Mouse (Mus musculus) macrophage (primary cell): ENCODE results near the gene Slc44a2. TPM values are rescaled to one million over a fixed set of nuclear protein-coding genes. Genes with fewer than 3 reads are reported as not detected.
A peak's percentile ranks its signal among the peaks of the same experiment; 100 is the strongest.
"Not testable (repeated sequence)": the region's sequence is repeated elsewhere in the genome, so short reads cannot be mapped to it uniquely, and the experiment has no call there.

Source experiments
- H3K27ac ChIP-seq: fragments of 350-480 bp; formaldehyde crosslinking; 2 replicates; pipeline ENCODE4 v1.9.0; 2021
- H3K36me3 ChIP-seq: fragments of 350-480 bp; formaldehyde crosslinking; 2 replicates; pipeline ENCODE4 v1.9.0; 2021; ENCODE audit errors: inconsistent target
- H3K4me3 ChIP-seq: fragments of 350-480 bp; formaldehyde crosslinking; 2 replicates; pipeline ENCODE4 v1.9.0; 2021; ENCODE audit errors: inconsistent target
- H3K79me2 ChIP-seq: fragments of 350-480 bp; formaldehyde crosslinking; 2 replicates; pipeline ENCODE4 v1.9.0; 2021; ENCODE audit errors: inconsistent target
- WGBS: methylation state at CpG from one replicate; pipeline ENCODE4 v1.1.7; 2026; ENCODE audit warnings: inconsistent platforms; ENCODE audit not compliant: missing documents; 5-methylcytosine and 5-hydroxymethylcytosine counted together
- polyA plus RNA-seq: library from polyadenylated mRNA; stranded (reverse); fragments of 250-400 nt; gene quantifications from 3 replicates; pipeline ENCODE4 v1.2.4, GENCODE M21; 2018; ENCODE audit warnings: inconsistent platforms

The Slc44a2 gene
- polyA plus RNA-seq, 1 experiment from 2014 or later, result 32.8 TPM

DNA sequence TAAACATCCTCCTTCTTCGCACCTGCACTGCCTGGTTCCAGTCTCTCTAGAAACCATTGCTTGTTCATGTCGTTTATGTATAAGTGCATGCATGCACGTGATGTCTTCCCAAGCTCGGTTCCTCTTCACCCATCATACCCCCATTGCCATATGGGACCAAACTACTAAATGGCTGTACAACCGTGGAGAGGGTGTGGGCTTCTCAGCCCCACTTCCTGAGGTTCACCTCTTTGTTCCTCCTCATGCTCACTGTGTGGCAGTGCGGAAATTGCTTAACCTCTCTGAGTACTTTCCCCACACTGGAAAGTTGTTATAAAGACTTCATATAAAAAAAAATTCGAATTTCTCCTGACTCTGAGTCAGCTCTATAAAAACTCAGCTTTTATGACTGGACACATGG is 3.8 kb upstream of the Slc44a2 start:
- WGBS, result 11% methylated on average over 7 of the region's 7 CpGs
- H3K79me2 ChIP-seq, result peaks cover 10% of the 10 kb centered on the region
- no peak overlapping the region for H3K4me3 ChIP-seq
- H3K36me3 ChIP-seq, result no peaks in the 10 kb centered on the region
- H3K27ac ChIP-seq, result peak overlapping the region; percentile 25

DNA sequence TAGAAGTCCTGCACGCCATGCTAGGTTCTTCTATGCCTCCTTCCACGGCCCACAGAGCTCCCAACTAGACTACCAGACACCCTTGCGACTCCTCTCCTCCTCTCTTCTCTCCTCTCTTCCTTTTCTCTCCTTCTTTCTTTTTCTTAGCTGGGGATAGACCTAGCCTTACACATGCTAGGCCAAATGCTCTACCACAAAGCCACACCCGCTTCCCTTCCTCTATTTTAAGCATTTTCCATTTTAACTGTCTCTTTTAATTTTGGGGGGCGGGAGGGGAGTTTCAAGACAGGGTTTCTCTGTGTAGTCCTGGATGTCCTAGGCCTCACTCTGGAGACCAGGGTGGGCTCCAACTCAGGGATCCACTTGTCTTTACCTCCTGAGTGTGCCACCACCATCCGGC is 1.7 kb upstream of the Slc44a2 start:
- WGBS, result 41% methylated on average over 6 of the region's 6 CpGs
- Histone ChIP-seq H3K36me3 (no peaks in the 10 kb centered on the region), H3K27ac (peak overlapping the region; percentile 15; the same call in 1 of the 2 replicates), H3K79me2 (peaks cover 31% of the 10 kb centered on the region), H3K4me3 (no peak overlapping the region)

GRCm38 (mm10) chr9:21319503-21319902 is 995 bp upstream of the Slc44a2 start:
- Histone ChIP-seq H3K79me2 (peaks cover 38% of the 10 kb centered on the region), H3K27ac (no peak overlapping the region), H3K36me3 (no peaks in the 10 kb centered on the region), H3K4me3 (no peak overlapping the region)
- WGBS, result 98% methylated on average over 3 of the region's 4 CpGs

DNA sequence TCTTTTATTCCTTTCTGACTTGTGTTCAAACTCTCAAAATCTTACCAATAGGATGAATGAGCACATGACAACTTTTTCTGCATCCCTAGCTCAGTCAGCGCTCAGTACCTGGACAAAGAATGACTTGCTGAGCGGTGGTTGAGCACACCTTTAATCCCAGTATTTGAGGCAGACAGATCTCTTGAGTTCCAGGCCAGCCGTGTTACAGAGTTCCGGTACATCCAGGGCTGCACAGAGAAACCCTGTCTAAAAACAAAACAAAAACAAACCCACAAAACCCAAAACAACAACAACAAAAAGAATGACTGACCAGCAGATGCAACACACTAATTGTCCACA is 249 bp upstream of the Slc44a2 start:
- Histone ChIP-seq H3K79me2 (peaks cover 46% of the 10 kb centered on the region), H3K4me3 (peak overlapping the region; percentile 84; the same call in 1 of the 2 replicates), H3K27ac (no peak overlapping the region), H3K36me3 (no peaks in the 10 kb centered on the region)
- WGBS, result 35% methylated on average over 4 of the region's 4 CpGs

GRCm38 (mm10) chr9:21321513-21321835 is 976 bp downstream of the Slc44a2 start:
- Histone ChIP-seq H3K36me3 (no peaks in the 10 kb centered on the region), H3K79me2 (peaks cover 58% of the 10 kb centered on the region), H3K4me3 (peak overlapping the region; percentile 84), H3K27ac (peak overlapping the region; percentile 56)
- 1% methylated on average over 6 of the region's 6 CpGs for WGBS

DNA sequence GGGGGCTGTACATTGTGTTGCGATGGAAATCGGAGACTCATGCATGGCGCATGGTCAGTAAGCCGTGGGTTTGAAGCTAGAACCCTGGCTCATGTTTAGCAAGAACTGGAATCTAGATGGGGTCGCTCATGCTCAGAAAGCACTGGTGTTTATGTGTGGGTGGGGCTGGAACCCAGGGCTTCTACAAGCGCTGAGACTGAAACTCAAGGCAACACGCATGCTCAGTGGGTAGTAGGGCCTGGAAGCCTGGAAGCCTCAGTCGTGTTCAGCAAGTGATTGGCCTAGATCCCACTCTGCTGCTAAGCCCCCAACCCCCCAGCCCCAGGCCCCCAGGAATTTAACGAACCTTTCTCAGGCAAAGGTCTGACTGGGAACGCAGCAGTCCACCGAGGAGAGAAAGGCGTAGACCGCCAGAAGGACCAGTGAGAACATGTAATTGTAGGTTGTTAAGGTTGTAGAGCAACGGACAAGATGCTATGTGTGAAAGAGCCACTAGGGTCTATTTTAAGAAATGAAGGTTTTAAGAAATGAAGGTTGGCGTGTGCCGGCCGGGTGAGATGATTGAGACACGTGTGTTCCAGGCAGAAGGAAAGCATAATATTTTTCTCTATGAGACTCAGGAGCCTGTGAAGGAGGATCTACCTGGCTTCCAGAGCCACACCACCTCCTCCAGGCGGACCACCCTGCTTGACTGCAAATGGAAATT is 1.9 kb downstream of the Slc44a2 start:
- H3K4me3 ChIP-seq, result peak overlapping the region; percentile 84; the same call in 1 of the 2 replicates
- H3K36me3 ChIP-seq, result no peaks in the 10 kb centered on the region
- WGBS, result 51% methylated on average over 19 of the region's 19 CpGs
- no peak overlapping the region for H3K27ac ChIP-seq
- H3K79me2 ChIP-seq, result peaks cover 67% of the 10 kb centered on the region

DNA sequence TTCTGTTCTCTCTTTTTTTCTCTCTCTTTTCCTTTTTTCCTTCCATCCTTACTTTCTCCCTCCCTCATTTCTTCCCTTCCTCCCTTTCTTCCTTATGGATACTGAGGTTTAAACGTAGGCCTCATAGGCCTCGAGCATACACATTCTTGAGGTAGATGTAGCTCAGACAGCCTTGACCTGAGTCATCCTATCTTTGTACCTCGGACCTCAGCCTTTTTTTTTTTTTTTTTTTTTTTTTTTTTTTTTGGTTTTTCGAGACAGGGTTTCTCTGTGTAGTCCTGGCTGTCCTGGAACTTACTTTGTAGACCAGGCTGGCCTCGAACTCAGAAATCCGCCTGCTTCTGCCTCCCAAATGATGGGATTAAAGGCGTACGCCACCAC is 2.4 kb downstream of the Slc44a2 start:
- H3K27ac ChIP-seq, H3K36me3 ChIP-seq, H3K4me3 ChIP-seq: not testable (repeated sequence)
- WGBS, result 100% methylated on average over 4 of the region's 8 CpGs
- H3K79me2 ChIP-seq, result peaks cover 72% of the 10 kb centered on the region

GRCm38 (mm10) chr9:21324269-21324668 is 3.8 kb downstream of the Slc44a2 start:
- Histone ChIP-seq H3K36me3 (no peaks in the 10 kb centered on the region), H3K27ac (no peak overlapping the region), H3K79me2 (peaks cover 79% of the 10 kb centered on the region), H3K4me3 (no peak overlapping the region)
- WGBS, result 86% methylated on average over 11 of the region's 11 CpGs

DNA sequence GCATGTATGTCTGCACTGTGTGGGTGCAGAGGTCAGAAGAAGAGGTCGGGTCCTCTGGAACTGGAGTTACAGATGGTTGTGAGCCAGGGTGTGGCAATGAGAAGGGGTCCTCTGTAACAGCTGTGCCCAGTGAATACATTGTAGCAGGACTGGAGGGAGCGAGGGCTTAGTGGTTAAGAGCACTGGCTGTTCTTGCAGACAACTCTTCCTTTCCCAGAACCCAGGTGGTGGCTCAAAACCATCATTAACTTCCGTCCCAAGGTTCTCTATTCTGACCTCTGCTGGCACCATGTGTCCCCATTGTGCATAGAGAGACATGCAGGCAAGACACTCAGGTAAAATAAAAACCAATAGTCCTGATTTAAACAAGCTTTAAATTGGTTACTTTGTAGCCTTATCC is 7.1 kb downstream of the Slc44a2 start:
- Histone ChIP-seq H3K4me3 (no peak overlapping the region), H3K36me3 (no peaks in the 10 kb centered on the region), H3K79me2 (peaks cover 87% of the 10 kb centered on the region), H3K27ac (no peak overlapping the region)
- WGBS, result 24% methylated on average over 3 of the region's 3 CpGs

DNA sequence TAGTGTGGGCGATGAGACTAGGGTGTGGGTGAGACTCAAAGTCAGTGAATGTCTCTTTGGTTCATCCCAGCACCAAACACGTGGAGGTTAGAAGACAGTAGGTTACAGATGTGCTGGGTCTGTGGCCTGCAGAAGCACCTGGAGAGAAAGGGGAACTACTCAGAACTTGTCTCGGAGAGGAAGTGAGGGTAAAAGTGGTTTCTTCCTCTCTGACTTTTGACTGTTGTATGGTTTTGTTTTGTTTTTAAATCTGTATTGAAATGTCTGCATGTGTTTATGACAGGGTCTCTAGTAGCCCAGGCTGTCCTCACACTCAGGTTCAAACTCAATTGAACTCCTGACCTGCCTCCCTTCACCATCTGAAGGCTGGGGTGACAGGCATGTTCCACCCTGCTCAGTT is 7.5 kb downstream of the Slc44a2 start:
- Histone ChIP-seq H3K27ac (no peak overlapping the region), H3K79me2 (peaks cover 83% of the 10 kb centered on the region), H3K36me3 (no peaks in the 10 kb centered on the region), H3K4me3 (no peak overlapping the region)
- 15% methylated on average over 3 of the region's 3 CpGs for WGBS

GRCm38 (mm10) chr9:21329041-21329440 is 8.5 kb downstream of the Slc44a2 start:
- Histone ChIP-seq H3K79me2 (peaks cover 81% of the 10 kb centered on the region), H3K36me3 (no peaks in the 10 kb centered on the region), H3K4me3 (no peak overlapping the region), H3K27ac (no peak overlapping the region)
- WGBS, result 54% methylated on average over 3 of the region's 5 CpGs

GRCm38 (mm10) chr9:21329699-21330289 is 9.3 kb downstream of the Slc44a2 start:
- Histone ChIP-seq H3K79me2 (peaks cover 81% of the 10 kb centered on the region), H3K4me3 (no peak overlapping the region), H3K27ac (no peak overlapping the region), H3K36me3 (no peaks in the 10 kb centered on the region)
- WGBS, result 91% methylated on average over 10 of the region's 10 CpGs

GRCm38 (mm10) chr9:21331365-21332140 is 11.1 kb downstream of the Slc44a2 start:
- no peak overlapping the region for H3K4me3 ChIP-seq
- H3K27ac ChIP-seq, result no peak overlapping the region
- WGBS, result 56% methylated on average over 12 of the region's 12 CpGs
- no peaks in the 10 kb centered on the region for H3K36me3 ChIP-seq
- H3K79me2 ChIP-seq, result peaks cover 75% of the 10 kb centered on the region

- Histone ChIP-seq H3K36me3 (no peaks in the 10 kb centered on the region), H3K4me3 (no peak overlapping the region), H3K27ac (no peak overlapping the region), H3K79me2 (peaks cover 67% of the 10 kb centered on the region)
- WGBS, result 28% methylated on average over 9 of the region's 9 CpGs
Measured at GRCm38 (mm10) chr9:21332161-21333061, 11.9 kb downstream of the Slc44a2 start.
